28 mouse cellular contexts compared by ENCODE assay signal in genomic region chr6:86749817-86750216, GRCm38 (mm10).
"Had no signal": no experiment of that assay in that cellular context is flagged by ENCODE, and none has a peak within 500 bp of the region (broad histone marks: within the 10 kb centered on the region; RNA-seq: fewer than 3 reads in every experiment).

No protein-coding gene starts in this region.

- H3K27me3 ChIP-seq: limb, embryonic 12.5 days; limb, embryonic 13.5 days; limb, embryonic 15.5 days; liver, embryonic 12.5 days; liver, embryonic 13.5 days; liver, embryonic 15.5 days; lung, embryonic 15.5 days; megakaryocyte, embryonic 14.5 days; midbrain, embryonic 12.5 days; midbrain, embryonic 13.5 days; midbrain, embryonic 15.5 days; neural tube, embryonic 12.5 days had no signal

- H3K4me3 ChIP-seq: limb, embryonic 10.5 days; limb, embryonic 12.5 days; limb, embryonic 13.5 days; limb, embryonic 15.5 days; liver, embryonic 12.5 days; liver, embryonic 13.5 days; liver, embryonic 15.5 days; lung, embryonic 15.5 days; megakaryocyte, embryonic 14.5 days; midbrain, embryonic 10.5 days; midbrain, embryonic 12.5 days; midbrain, embryonic 13.5 days; midbrain, embryonic 15.5 days; myocyte; neural tube, embryonic 12.5 days had no signal

- H3K36me3 ChIP-seq: midbrain, embryonic 10.5 days; midbrain, embryonic 12.5 days; midbrain, embryonic 13.5 days; midbrain, embryonic 15.5 days; neural tube, embryonic 12.5 days had no signal

- DNase-seq: left cerebral cortex, postnatal 4 days; liver; liver, embryonic 13.5 days; liver, postnatal 0 days; lung, adult 18-20 months; lung, adult 2 months; lung, embryonic 14.5 days; lung, postnatal 10 days; lung, postnatal 14 days; lung, postnatal 36 days; lung, postnatal 4 days; midbrain, embryonic 14.5 days had no signal

- H3K9me3 ChIP-seq: limb, embryonic 10.5 days; limb, embryonic 15.5 days; liver, embryonic 12.5 days; liver, embryonic 13.5 days; liver, embryonic 15.5 days; lung, embryonic 15.5 days; midbrain, embryonic 10.5 days; midbrain, embryonic 12.5 days; midbrain, embryonic 13.5 days; midbrain, embryonic 15.5 days; neural tube, embryonic 12.5 days had no signal

- H3K9ac ChIP-seq: limb, embryonic 12.5 days; limb, embryonic 13.5 days; limb, embryonic 15.5 days; liver, embryonic 12.5 days; liver, embryonic 13.5 days; liver, embryonic 14.5 days; liver, embryonic 15.5 days; liver, postnatal 0 days; lung, embryonic 14.5 days; lung, embryonic 15.5 days; midbrain, embryonic 13.5 days; midbrain, embryonic 15.5 days; neural tube, embryonic 12.5 days had no signal

- H3K4me1 ChIP-seq: limb, embryonic 12.5 days; limb, embryonic 13.5 days; limb, embryonic 15.5 days; lung, embryonic 15.5 days; midbrain, embryonic 10.5 days; midbrain, embryonic 12.5 days; midbrain, embryonic 13.5 days; midbrain, embryonic 15.5 days; neural tube, embryonic 12.5 days had no signal

- H3K27ac ChIP-seq: limb, embryonic 10.5 days; limb, embryonic 12.5 days; limb, embryonic 13.5 days; limb, embryonic 15.5 days; liver, embryonic 12.5 days; liver, embryonic 13.5 days; liver, embryonic 14.5 days; liver, embryonic 15.5 days; lung, embryonic 15.5 days; macrophage; midbrain, embryonic 10.5 days; midbrain, embryonic 12.5 days; midbrain, embryonic 13.5 days; midbrain, embryonic 15.5 days; neural tube, embryonic 12.5 days had no signal
